In the genomic region with DNA sequence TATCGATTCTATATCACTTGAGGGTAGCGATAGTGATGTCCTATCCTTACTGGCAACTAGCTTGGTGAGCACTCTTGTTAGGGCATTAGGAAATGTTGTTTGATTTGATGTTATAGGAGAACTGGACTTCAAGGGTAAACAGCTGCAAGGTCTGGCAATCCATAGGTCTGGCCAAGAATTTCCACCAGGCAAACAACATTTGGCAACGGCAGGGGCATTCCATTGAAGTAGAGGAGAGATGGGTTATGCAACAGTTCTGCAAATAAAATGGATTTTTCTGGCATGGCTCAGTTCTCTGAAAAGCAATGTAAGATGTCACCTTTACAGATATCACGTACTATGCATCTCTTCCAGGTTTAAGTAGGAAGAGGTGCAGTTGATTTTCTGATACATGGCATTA, we compare ENCODE assay signal across 15 mouse cellular contexts. TPM values are rescaled to one million over a fixed set of nuclear protein-coding genes. Genes with fewer than 3 reads are reported as not detected.
DNase-seq lines count a peak whose midpoint lies in the region; ATAC-seq and TF ChIP-seq lines count a peak whose summit lies in the region.
"Had no signal": no experiment of that assay in that cellular context is flagged by ENCODE, and none has a peak within 500 bp of the region (broad histone marks: within the 10 kb centered on the region; RNA-seq: fewer than 3 reads in every experiment).

No protein-coding gene starts in this region.

- 84% methylated on average over 4 of the region's 4 CpGs for WGBS in heart, embryonic 10.5 days
- WGBS in heart, embryonic 11.5 days (ENCODE audit: insufficient replicate concordance) = 80% methylated on average over 4 of the region's 4 CpGs
- 64% methylated on average over 4 of the region's 4 CpGs for WGBS in heart, embryonic 15.5 days
- whole genome bisulfite sequencing in lung, postnatal 0 days = 47% methylated on average over 4 of the region's 4 CpGs
- WGBS in hindbrain, embryonic 10.5 days = 96% methylated on average over 4 of the region's 4 CpGs

- DNase-seq in heart, embryonic 10.5 days (ENCODE audit: low spot score) = no peak
- DNase-seq in adipocyte (ENCODE audit: low spot score) = peak; percentile 61
- DNase-seq in lung, postnatal 0 days (ENCODE audit: low spot score) = peak; percentile 87
- DNase-seq in embryo, embryonic 10 days (ENCODE audit: low spot score) = no peak
- DNase-seq in hindbrain, embryonic 10.5 days (ENCODE audit: low spot score) = no peak
- DNase-seq: adrenal gland, adult 8-10 months; kidney, postnatal 10 days; layer of hippocampus, postnatal 36 days; right cerebral cortex, postnatal 4 days; thymus, postnatal 14 days had no signal

- no peaks in the 10 kb centered on the region for H3K36me3 ChIP-seq in heart, embryonic 10.5 days
- no peaks in the 10 kb centered on the region for H3K36me3 ChIP-seq in heart, embryonic 11.5 days (ENCODE audit: control insufficient read depth, insufficient read depth, low read length)
- no peaks in the 10 kb centered on the region for H3K36me3 ChIP-seq in heart, embryonic 15.5 days
- H3K36me3 ChIP-seq in lung, postnatal 0 days (ENCODE audit: insufficient read depth, low read length) = no peaks in the 10 kb centered on the region
- no peaks in the 10 kb centered on the region for H3K36me3 ChIP-seq in hindbrain, embryonic 10.5 days
- H3K36me3 ChIP-seq: intestine, embryonic 15.5 days; limb, embryonic 12.5 days had no signal

- TF ChIP-seq EP300 in lung, postnatal 0 days (IDR thresholded peaks at IDR 0.05) = no peak; the same call in 1 of the 2 replicates

- no peaks in the 10 kb centered on the region for H3K9me3 ChIP-seq in heart, embryonic 10.5 days
- H3K9me3 ChIP-seq in heart, embryonic 11.5 days (replicated peaks; ENCODE audit: control insufficient read depth, low read length) = no peaks in the 10 kb centered on the region
- H3K9me3 ChIP-seq in heart, embryonic 15.5 days (replicated peaks) = no peaks in the 10 kb centered on the region
- H3K9me3 ChIP-seq in lung, postnatal 0 days (ENCODE audit: low read length) = no peaks in the 10 kb centered on the region
- H3K9me3 ChIP-seq in hindbrain, embryonic 10.5 days = no peaks in the 10 kb centered on the region
- H3K9me3 ChIP-seq: intestine, embryonic 15.5 days; limb, embryonic 12.5 days had no signal

- no peak overlapping the region for H3K9ac ChIP-seq in heart, embryonic 11.5 days (ENCODE audit: low read depth, low read length)
- H3K9ac ChIP-seq in heart, embryonic 15.5 days = no peak overlapping the region
- H3K9ac ChIP-seq in lung, postnatal 0 days (replicated peaks; ENCODE audit: low read depth) = no peak overlapping the region
- H3K9ac ChIP-seq: intestine, embryonic 15.5 days; limb, embryonic 12.5 days had no signal

- no peak for TF ChIP-seq CTCF in lung, postnatal 0 days (IDR thresholded peaks at IDR 0.05)

- H3K27ac ChIP-seq in heart, embryonic 10.5 days = peak overlapping the region; percentile 26; the same call in 1 of the 2 replicates
- H3K27ac ChIP-seq in heart, embryonic 11.5 days (ENCODE audit: low read depth, low read length) = no peak overlapping the region
- peak overlapping the region; percentile 94 for H3K27ac ChIP-seq in heart, embryonic 15.5 days
- H3K27ac ChIP-seq in lung, postnatal 0 days (ENCODE audit: low read length) = peak overlapping the region; percentile 11; the same call in 1 of the 2 replicates
- no peak overlapping the region for H3K27ac ChIP-seq in hindbrain, embryonic 10.5 days
- H3K27ac ChIP-seq: intestine, embryonic 15.5 days; limb, embryonic 12.5 days had no signal

- H3K27me3 ChIP-seq in heart, embryonic 10.5 days (ENCODE audit: insufficient read depth, poor library complexity, severe bottlenecking) = no peaks in the 10 kb centered on the region
- H3K27me3 ChIP-seq in heart, embryonic 11.5 days (ENCODE audit: control insufficient read depth, insufficient read depth, low read length) = no peaks in the 10 kb centered on the region
- no peaks in the 10 kb centered on the region for H3K27me3 ChIP-seq in heart, embryonic 15.5 days
- no peaks in the 10 kb centered on the region for H3K27me3 ChIP-seq in lung, postnatal 0 days (replicated peaks; ENCODE audit: insufficient read depth, low read length)
- no peaks in the 10 kb centered on the region for H3K27me3 ChIP-seq in hindbrain, embryonic 10.5 days (ENCODE audit: insufficient read depth, poor library complexity, severe bottlenecking)
- H3K27me3 ChIP-seq: intestine, embryonic 15.5 days; limb, embryonic 12.5 days had no signal

- peaks cover 31% of the 10 kb centered on the region for H3K4me1 ChIP-seq in heart, embryonic 10.5 days
- peaks cover 26% of the 10 kb centered on the region for H3K4me1 ChIP-seq in heart, embryonic 11.5 days (ENCODE audit: control insufficient read depth, insufficient read depth, low read length)
- peaks cover 46% of the 10 kb centered on the region for H3K4me1 ChIP-seq in heart, embryonic 15.5 days (replicated peaks)
- H3K4me1 ChIP-seq in lung, postnatal 0 days (ENCODE audit: insufficient read depth, low read depth, low read length) = peaks cover 9% of the 10 kb centered on the region; the same call in 1 of the 2 replicates
- peaks cover 6% of the 10 kb centered on the region; the same call in 1 of the 2 replicates for H3K4me1 ChIP-seq in hindbrain, embryonic 10.5 days (replicated peaks)
- H3K4me1 ChIP-seq: limb, embryonic 12.5 days had no signal

- no peak overlapping the region for H3K4me2 ChIP-seq in heart, embryonic 11.5 days
- no peak overlapping the region for H3K4me2 ChIP-seq in heart, embryonic 15.5 days
- no peak overlapping the region for H3K4me2 ChIP-seq in lung, postnatal 0 days (replicated peaks; ENCODE audit: low read depth, low read length)
- H3K4me2 ChIP-seq: intestine, embryonic 15.5 days; limb, embryonic 12.5 days had no signal

- no peak for ATAC-seq in heart, embryonic 11.5 days (replicated peaks; ENCODE audit: insufficient number of reproducible peaks, low FRiP score, low TSS enrichment)
- ATAC-seq in heart, embryonic 15.5 days (replicated peaks; ENCODE audit: insufficient number of reproducible peaks, insufficient read depth, low FRiP score, low read depth) = no peak
- ATAC-seq in lung, postnatal 0 days = peak; percentile 40
- ATAC-seq: forebrain, embryonic 16.5 days; intestine, embryonic 15.5 days had no signal

- H3K4me3 ChIP-seq in heart, embryonic 10.5 days = no peak overlapping the region
- H3K4me3 ChIP-seq in heart, embryonic 11.5 days (ENCODE audit: low read depth, low read length) = no peak overlapping the region
- no peak overlapping the region for H3K4me3 ChIP-seq in heart, embryonic 15.5 days
- no peak overlapping the region for H3K4me3 ChIP-seq in lung, postnatal 0 days (ENCODE audit: low read depth, low read length)
- H3K4me3 ChIP-seq in hindbrain, embryonic 10.5 days = no peak overlapping the region
- H3K4me3 ChIP-seq: intestine, embryonic 15.5 days; limb, embryonic 12.5 days had no signal

RNA-seq across cellular contexts. Expression of gene Slc16a1, which starts 36.8 kb away (rescaled TPM):
- polyA plus RNA-seq in heart, embryonic 10.5 days (2016; fragmentation: Nextera tagmentation; extraction: Ambion mirVana) = 76.5 and 91.2 TPM in 2 replicates
- 76.4 and 84.3 TPM in 2 replicates for polyA plus RNA-seq in heart, embryonic 11.5 days (2014; fragmentation: Nextera tagmentation; extraction: Ambion mirVana)
- polyA plus RNA-seq in heart, embryonic 15.5 days (2015; fragmentation: Nextera tagmentation; extraction: Ambion mirVana) = 70.7 and 70.8 TPM in 2 replicates
- 17.2 and 17.5 TPM in 2 replicates for polyA plus RNA-seq in lung, postnatal 0 days (2015; fragmentation: Nextera tagmentation; extraction: Ambion mirVana)
- polyA plus RNA-seq in hindbrain, embryonic 10.5 days (2016; fragmentation: Nextera tagmentation; extraction: Ambion mirVana) = 29.7 and 45.0 TPM in 2 replicates

Comparison
In these comparisons a context has a peak if more than half of its experiments do, and no peak if none do; other contexts are left out.
1. H3K27ac ChIP-seq: peak in heart, embryonic 10.5 days (single experiment), heart, embryonic 15.5 days (single experiment) and lung, postnatal 0 days (single experiment); none in heart, embryonic 11.5 days (single experiment) and hindbrain, embryonic 10.5 days (single experiment).
2. DNase-seq: peak in adipocyte (single experiment) and lung, postnatal 0 days (single experiment); none in heart, embryonic 10.5 days (single experiment), embryo, embryonic 10 days (single experiment) and hindbrain, embryonic 10.5 days (single experiment).